Mouse (Mus musculus): Measurements from ENCODE around the gene Enthd1.
"Not testable (repeated sequence)": the region's sequence is repeated elsewhere in the genome, so short reads cannot be mapped to it uniquely, and the experiment has no call there.

Gene Enthd1

DNA sequence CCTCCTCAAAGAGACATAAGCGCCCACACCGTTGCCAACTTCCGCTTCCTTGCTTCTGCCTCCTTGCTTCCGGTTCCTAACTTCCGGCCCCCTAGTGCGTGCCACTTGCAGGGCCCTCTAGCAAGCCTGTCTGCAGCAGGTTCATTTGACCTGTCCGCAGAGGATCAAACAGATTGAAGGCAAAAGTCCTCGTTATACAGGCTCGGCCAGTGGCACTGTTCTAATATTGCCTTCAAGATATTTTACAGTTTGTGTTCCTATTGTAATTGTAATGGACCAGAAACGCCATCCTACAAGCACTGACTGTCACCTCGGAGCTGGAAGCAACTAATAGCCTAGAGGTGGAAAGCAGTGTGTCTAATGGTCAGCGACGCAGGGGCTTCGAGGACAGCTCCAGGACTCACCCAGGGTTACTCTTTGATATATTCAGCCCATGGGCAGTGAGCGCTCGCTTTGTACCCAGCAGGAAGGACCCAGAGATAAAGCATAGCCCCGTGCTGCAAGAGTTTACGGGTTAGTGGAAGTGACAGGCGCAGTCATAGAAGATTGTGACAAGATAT, at the start of gene Enthd1:
Gene Enthd1, minus strand, starts transcription at position 51 of the 560 bp plus-strand sequence.
- ATAC-seq (ENCODE audit: low TSS enrichment): no peak

- no peak for ATAC-seq (ENCODE audit: low TSS enrichment)
Observed at GRCm38 (mm10) chr15:80613904-80614303, 48.9 kb upstream of the Enthd1 start.

DNA sequence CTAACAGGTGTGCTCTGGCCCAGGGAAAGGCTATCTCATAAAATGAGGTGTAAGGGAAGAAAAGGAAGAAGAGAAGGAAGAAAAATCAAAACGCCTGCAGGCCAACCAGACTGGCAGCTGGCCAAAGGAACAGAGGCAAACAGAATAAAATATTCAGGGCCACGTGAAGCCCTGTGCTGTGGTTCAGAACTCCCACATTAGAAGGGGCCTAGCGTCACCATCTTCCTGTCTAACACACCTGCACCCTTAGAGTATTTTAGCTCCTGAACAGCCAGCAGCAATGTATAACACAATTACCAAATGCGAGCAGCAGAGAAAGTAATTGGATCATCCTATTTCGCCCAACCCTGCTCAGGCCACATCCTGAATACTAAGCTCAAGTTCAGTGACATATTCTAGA, 46.5 kb upstream of the Enthd1 start:
- no peak for ATAC-seq (ENCODE audit: low TSS enrichment)

DNA sequence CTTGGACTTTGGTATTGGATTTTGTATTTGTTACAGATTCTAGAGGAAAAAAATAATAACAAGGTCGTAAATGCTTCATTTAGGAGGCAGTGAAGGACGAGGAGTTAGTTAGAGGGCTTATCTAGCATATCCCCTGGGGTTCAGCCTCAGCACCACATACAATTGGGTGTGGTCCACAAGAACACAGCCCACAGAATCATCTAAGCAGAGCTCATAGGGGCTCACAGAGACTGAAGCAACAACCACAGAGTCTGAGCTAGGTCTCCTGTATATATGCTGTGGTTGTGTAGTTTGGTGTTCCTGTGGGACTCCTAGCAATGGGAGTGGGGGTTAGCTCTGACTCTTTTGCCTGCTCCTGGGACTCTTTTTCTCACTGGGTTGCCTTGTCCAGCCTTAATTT, 45.4 kb upstream of the Enthd1 start:
- ATAC-seq (ENCODE audit: low TSS enrichment): no peak

DNA sequence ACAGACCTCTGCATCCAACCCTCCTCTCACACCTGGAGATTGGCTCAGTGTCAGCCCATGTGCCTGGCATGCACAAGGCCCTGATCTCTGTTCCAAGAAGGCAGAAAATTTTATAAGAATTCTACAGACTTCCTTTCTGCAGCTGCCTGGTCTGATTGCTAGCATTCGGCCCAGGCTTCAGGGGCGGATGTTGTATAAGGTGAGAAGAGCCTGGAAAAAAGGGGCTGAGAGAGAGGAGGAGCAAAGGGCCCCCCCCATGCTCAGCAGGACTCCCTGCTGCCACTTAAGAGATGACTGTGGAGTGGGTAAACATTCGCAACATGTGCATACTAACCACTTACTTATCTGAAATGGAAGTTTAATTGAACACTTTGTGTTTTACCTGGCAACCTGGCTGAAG, 43.0 kb upstream of the Enthd1 start:
- no peak for ATAC-seq (ENCODE audit: low TSS enrichment)

DNA sequence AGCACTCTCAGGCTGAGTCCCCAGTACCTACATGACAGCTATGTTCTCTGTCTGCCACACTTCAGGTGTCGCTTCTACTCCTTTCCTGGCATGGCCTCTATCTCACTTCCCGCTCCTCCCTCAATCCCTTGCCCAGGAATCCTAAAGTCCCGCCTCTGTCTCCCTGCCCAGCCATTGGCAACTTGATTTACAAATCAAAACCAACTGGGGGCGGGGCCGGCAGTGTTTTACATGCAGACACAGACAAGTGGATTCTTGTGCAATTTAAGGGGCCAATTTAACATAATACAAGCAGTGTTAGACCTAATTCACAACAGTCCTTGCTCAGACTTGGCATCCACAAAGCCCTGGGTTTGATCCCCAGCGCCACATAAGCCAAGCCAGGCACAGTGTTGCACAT, 39.1 kb upstream of the Enthd1 start:
- ATAC-seq (ENCODE audit: low TSS enrichment): no peak

- ATAC-seq (ENCODE audit: low TSS enrichment): no peak
Observed at GRCm38 (mm10) chr15:80602487-80602886, 37.5 kb upstream of the Enthd1 start.

DNA sequence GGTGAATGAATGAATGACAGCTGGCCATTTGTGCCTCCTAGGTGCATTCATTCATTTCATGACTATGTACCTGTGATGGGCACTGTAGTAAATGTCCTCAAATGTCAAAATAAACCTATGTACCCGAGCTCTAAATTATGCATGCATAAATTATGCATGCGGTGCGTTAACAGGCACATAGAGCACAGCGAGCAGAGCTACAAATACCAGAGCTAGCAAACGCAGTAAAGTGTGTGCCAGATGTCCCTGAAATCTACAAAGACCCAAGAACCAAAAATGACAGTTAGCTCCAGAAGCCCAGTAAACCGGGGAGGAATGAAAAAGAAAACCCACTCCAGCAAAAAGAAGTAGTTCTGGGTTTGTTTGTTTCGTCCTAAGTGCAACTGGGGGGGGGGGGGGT, 36.5 kb upstream of the Enthd1 start:
- peak; percentile 64 for ATAC-seq (ENCODE audit: low TSS enrichment)

DNA sequence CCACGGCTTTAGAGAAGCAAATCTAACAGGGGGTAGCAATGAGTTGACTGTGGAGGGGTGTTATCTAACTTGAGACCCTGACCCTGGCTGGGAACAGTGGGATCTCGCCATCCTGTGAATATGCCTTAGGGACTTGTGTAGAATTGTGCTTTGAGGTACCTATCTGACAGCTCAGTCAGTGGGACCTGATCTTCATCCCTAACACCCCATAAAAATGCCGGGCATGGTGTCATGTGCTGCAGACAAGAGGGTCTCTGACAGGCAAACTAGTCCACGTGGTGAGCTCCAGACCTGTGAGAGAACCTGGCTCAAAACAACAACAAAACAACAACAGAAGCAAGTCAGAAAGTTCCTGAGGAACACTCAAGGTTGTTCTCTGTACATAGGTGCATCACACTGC, 34.9 kb upstream of the Enthd1 start:
- no peak for ATAC-seq (ENCODE audit: low TSS enrichment)

DNA sequence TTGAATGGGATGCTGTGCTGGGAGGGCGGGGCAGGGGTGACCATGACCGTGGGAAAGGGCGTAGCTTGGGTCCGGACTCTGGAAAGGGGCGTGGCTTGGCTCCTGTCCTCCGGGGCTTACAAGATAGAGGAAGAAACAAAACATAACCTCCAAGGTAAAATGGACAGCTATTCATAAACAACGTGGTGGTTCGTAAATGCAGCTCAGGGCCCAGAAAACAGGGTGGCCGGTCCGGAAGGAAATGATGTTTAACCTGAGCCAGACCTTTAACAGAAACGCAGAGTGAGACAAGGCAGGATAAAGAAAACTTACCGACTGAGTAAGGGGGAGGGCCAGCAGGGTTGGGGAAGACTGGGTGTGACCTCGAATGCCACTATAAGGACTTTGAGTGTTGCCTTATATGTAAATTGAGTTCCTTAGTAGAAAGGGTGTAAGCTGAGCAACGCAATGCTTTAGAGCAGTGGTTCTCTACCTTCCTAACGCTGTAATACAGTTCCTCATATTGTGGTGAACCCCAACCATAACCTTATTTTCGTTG, 34.3 kb upstream of the Enthd1 start:
- no peak for ATAC-seq (ENCODE audit: low TSS enrichment)

- no peak for ATAC-seq (ENCODE audit: low TSS enrichment)
Observed at GRCm38 (mm10) chr15:80598750-80599149, 33.8 kb upstream of the Enthd1 start.

GRCm38 (mm10) chr15:80593877-80594276, 28.9 kb upstream of the Enthd1 start:
- no peak for ATAC-seq (ENCODE audit: low TSS enrichment)

GRCm38 (mm10) chr15:80592737-80593136, 27.8 kb upstream of the Enthd1 start:
- ATAC-seq (ENCODE audit: low TSS enrichment): no peak

GRCm38 (mm10) chr15:80590641-80591040, 25.7 kb upstream of the Enthd1 start:
- no peak for ATAC-seq (ENCODE audit: low TSS enrichment)

DNA sequence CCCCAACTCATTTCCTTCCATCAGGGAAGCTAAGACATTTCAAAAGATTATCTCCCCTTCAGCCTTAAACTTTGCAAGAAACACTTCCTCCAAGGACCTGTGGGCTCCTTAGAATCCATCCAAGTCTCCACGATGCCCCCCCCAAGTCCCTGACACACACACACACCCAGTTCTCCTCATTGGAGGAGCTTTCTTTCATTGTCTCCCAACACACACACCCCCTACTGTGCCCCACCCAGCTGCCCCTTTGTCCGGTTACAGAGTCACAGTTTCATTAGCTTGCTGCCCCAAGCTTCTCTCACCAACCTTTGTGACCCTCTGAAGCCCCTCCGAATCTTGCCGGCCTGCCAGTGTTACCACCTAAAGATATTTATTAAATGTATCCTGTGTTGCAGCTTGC, 21.3 kb upstream of the Enthd1 start:
- no peak for ATAC-seq (ENCODE audit: low TSS enrichment)

DNA sequence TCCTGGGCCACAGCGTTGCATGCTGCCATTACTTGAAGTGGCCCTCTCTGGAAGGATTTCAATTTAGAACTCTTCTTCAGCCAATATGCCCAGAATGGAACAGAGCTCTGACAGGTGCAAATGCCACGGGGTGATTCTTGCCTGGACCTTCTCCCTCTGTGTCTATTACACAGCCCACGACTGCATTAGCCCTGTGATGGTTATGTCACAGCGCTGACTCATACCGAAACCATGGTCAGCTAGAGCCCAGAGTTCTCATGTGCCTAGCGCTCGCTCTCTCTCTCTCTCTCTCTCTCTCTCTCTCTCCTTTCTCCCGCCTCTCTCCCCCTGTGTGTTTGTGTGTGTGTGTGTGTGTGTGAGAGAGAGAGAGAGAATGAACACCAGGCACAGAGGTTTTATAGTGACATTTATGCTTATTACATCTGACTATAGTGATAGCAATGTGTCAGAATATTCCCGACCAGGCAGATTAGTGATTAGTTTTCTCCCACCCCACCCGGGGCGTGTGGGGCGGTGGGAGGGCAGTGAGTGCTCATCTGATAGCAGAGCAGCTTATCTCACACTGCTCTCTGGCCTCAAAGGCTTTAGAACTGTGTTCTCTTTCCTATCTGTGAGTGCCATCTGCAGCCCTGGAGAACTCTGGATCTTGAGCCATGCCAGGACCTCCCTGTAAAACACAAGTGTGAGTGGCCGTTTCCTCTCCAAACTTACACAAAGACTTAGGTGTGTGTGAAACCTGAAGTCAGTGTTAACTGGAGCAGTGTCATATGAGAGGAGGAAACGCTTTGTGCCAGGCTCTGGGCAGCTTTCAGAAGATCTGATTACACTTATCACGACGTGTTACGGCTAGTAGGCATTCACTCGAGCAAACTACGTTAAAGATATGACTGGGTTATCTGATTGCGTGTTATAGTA, 17.9 kb upstream of the Enthd1 start:
- no peak for ATAC-seq (ENCODE audit: low TSS enrichment)

DNA sequence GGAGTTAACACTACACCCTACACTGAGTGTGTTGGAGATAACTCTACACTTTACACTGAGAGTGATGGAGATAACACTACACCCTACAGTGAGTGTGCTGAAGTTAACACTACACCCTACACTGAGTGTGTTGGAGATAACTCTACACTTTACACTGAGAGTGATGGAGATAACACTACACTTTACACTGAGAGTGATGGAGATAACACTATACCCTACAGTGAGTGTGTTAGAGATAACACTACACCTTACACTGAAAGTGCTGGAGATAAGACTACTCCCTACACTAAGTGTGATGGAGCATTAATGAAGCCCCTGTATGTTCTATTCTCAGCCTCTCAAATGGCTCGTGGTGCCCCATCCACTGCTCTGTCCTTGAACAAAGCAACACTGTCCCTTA, 15.6 kb upstream of the Enthd1 start:
- ATAC-seq (ENCODE audit: low TSS enrichment): not testable (repeated sequence)

- ATAC-seq (ENCODE audit: low TSS enrichment): no peak
Observed at GRCm38 (mm10) chr15:80579121-80579520, 14.2 kb upstream of the Enthd1 start.

DNA sequence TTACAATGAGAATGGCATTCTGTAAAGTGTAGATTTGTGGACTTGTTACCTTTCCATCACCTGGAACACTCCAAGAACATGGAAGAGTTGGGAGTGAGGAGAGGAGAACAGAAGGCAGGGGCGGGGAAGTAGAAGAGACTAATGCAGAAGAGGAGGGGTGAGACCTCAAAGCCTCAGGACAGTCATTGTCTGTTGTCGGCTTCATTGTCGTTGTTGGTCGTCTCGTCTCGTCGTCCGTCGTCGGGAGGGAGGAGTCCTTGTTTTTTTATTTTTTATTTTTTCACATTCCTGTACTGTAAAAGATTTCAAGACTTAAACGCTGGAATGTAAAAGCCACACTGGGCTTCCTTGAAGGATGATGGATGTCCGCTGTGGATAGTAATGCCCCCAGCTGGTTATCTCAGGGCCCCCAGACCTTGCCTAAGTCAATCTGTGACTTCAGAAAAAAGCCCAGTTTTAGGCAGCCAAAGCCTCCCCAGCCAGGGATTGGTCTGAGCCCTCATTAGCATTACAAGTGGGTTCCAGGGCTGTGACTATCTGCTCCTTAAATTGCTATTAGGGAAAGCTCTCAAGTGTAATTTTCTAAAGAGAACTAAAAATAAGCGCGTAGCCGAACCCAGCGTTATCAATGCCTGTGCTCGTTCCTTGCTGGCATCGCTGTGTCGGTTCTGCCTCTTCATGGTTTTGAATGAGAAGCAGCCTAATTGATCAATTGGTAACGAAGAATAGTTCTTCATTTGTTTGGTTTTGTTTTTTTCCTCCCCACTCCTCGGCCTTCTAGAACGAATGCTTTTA, 12.4 kb upstream of the Enthd1 start:
- no peak for ATAC-seq (ENCODE audit: low TSS enrichment)

DNA sequence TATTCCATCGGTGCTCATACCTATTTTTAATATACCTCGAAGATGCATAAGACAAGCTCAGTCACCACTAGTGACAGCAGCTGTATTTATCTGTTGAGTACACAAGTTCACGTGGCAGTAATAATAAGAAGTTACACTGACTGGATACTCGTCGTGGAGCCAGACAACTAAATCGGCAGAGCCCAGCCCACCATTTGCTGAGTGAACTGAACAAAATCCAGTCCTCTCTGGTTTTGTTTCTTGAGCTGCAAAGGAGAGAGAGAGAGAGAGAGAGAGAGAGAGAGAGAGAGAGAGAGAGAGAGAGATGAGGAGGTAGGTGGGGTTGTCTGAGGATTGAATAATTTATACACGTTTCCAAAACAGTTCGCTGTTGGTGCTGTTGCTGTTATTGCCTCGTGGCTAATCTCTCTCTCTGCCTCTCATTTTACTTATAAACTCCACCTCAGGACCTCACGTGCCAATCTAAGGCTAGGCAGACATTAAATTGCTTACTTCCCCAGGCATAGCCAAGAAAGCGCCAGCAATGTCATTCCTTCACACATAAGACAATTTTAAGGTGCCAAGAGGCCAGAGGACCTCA, 11.5 kb upstream of the Enthd1 start:
- no peak for ATAC-seq (ENCODE audit: low TSS enrichment)

DNA sequence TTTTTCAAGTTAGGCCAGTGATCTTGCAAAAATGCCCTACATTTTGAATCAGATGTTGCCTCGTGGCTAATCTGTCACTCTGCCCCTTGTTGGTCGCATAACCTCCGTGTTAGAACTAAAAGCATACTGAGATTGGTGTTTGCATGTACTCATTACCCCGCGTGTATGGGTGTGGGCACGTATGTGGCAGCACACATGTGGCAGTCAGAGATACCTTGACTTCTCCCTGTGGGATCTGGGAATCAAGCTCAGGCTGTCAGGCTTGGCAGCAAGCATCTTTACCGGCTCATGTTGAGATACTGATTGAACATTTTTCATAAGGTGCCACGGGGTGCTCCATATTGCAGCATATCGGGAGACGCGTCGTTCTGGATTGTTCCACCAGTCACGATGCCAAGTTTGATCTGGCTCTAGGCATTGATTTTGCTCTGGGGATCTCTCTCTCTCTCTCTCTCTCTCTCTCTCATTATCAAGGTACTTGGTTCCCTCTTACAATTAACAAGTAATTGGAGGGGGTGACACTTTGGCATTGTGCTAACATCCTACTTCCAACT, 10.9 kb upstream of the Enthd1 start:
- no peak for ATAC-seq (ENCODE audit: low TSS enrichment)

Measured in frontal cortex, adult (tissue).